Mouse (Mus musculus): ENCODE measurements around the gene Amacr.

Amacr gene

GRCm38 (mm10) chr15:10990411-10990810 lies 8.9 kb downstream of the Amacr start:
- no peak for DNase-seq (ENCODE audit: low read depth, low spot score)

- DNase-seq (ENCODE audit: low read depth, low spot score), result no peak
Observed at GRCm38 (mm10) chr15:10991566-10991965, 10.0 kb downstream of the Amacr start.

GRCm38 (mm10) chr15:10999832-11000231 lies 18.3 kb downstream of the Amacr start:
- no peak for DNase-seq (ENCODE audit: low read depth, low spot score)

- no peak for DNase-seq (ENCODE audit: low read depth, low spot score)
Observed at GRCm38 (mm10) chr15:11000421-11000820, 18.9 kb downstream of the Amacr start, which contains the start of gene Slc45a2. TSS of gene Slc45a2 (plus strand) at chr15:11000721.

GRCm38 (mm10) chr15:11003791-11004190 lies 22.2 kb downstream of the Amacr start:
- DNase-seq (ENCODE audit: low read depth, low spot score), result no peak

- DNase-seq (ENCODE audit: low read depth, low spot score), result no peak
Observed at GRCm38 (mm10) chr15:11004646-11005045, 23.1 kb downstream of the Amacr start.

- DNase-seq (ENCODE audit: low read depth, low spot score), result peak; percentile 24
Observed at GRCm38 (mm10) chr15:11008756-11009155, 27.2 kb downstream of the Amacr start.

GRCm38 (mm10) chr15:11010976-11011548 lies 29.5 kb downstream of the Amacr start:
- no peak for DNase-seq (ENCODE audit: low read depth, low spot score)

GRCm38 (mm10) chr15:11014931-11015330 lies 33.4 kb downstream of the Amacr start:
- no peak for DNase-seq (ENCODE audit: low read depth, low spot score)

- no peak for DNase-seq (ENCODE audit: low read depth, low spot score)
Observed at GRCm38 (mm10) chr15:11026801-11027561, 45.4 kb downstream of the Amacr start.

- DNase-seq (ENCODE audit: low read depth, low spot score), result no peak
Observed at GRCm38 (mm10) chr15:11030188-11030587, 48.6 kb downstream of the Amacr start.

GRCm38 (mm10) chr15:11035947-11036474 lies 54.5 kb downstream of the Amacr start:
- no peak for DNase-seq (ENCODE audit: low read depth, low spot score)

- no peak for DNase-seq (ENCODE audit: low read depth, low spot score)
Observed at GRCm38 (mm10) chr15:11036535-11037375, 55.2 kb downstream of the Amacr start.

- no peak for DNase-seq (ENCODE audit: low read depth, low spot score)
Observed at GRCm38 (mm10) chr15:11037376-11037695, 55.8 kb downstream of the Amacr start.

GRCm38 (mm10) chr15:11037711-11038110 lies 56.2 kb downstream of the Amacr start, which contains the start of gene Rxfp3:
TSS of gene Rxfp3 (minus strand) at chr15:11037991.
- DNase-seq (ENCODE audit: low read depth, low spot score), result no peak

- no peak for DNase-seq (ENCODE audit: low read depth, low spot score)
Observed at GRCm38 (mm10) chr15:11038476-11038875, 56.9 kb downstream of the Amacr start.

GRCm38 (mm10) chr15:11040067-11040466 lies 58.5 kb downstream of the Amacr start:
- no peak for DNase-seq (ENCODE audit: low read depth, low spot score)

- DNase-seq (ENCODE audit: low read depth, low spot score), result no peak
Observed at GRCm38 (mm10) chr15:11041229-11041628, 59.7 kb downstream of the Amacr start.

GRCm38 (mm10) chr15:11042828-11043227 lies 61.3 kb downstream of the Amacr start:
- no peak for DNase-seq (ENCODE audit: low read depth, low spot score)

Data from telencephalon, adult 2 months (tissue).